In genomic region chr4:98886377-98886776, GRCm38 (mm10) we compare ENCODE assay signal across 13 mouse cellular contexts. TPM values are rescaled to one million over a fixed set of nuclear protein-coding genes. Genes with fewer than 3 reads are reported as not detected.
DNase-seq lines count a peak whose midpoint lies in the region; ATAC-seq lines count a peak whose summit lies in the region.
"Had no signal": no experiment of that assay in that cellular context is flagged by ENCODE, and none has a peak within 500 bp of the region (broad histone marks: within the 10 kb centered on the region; RNA-seq: fewer than 3 reads in every experiment).

No protein-coding gene starts in this region.

- ATAC-seq in embryonic facial prominence, embryonic 11.5 days (replicated peaks; ENCODE audit: insufficient number of reproducible peaks, low FRiP score, low TSS enrichment, low read depth), result 0 out of 2 replicates have a peak, but pooled peaks have one; percentile 23
- ATAC-seq in midbrain, embryonic 11.5 days (ENCODE audit: low FRiP score), result no peak
- no peak for ATAC-seq in midbrain, embryonic 16.5 days
- ATAC-seq: CD4-positive, CD25-positive, alpha-beta regulatory T cell, adult 4 months had no signal

- 80% methylated on average over 4 of the region's 4 CpGs for WGBS in embryonic facial prominence, embryonic 11.5 days
- 81% methylated on average over 4 of the region's 4 CpGs for WGBS in embryonic facial prominence, embryonic 10.5 days
- 71% methylated on average over 4 of the region's 4 CpGs for WGBS in heart, embryonic 10.5 days
- 89% methylated on average over 4 of the region's 4 CpGs for WGBS in midbrain, embryonic 11.5 days
- 76% methylated on average over 4 of the region's 4 CpGs for WGBS in midbrain, embryonic 16.5 days
- 78% methylated on average over 4 of the region's 4 CpGs for WGBS in forebrain, embryonic 10.5 days

- H3K36me3 ChIP-seq in embryonic facial prominence, embryonic 11.5 days (replicated peaks; ENCODE audit: control insufficient read depth, insufficient read depth, low read depth, low read length), result no peaks in the 10 kb centered on the region
- H3K36me3 ChIP-seq in embryonic facial prominence, embryonic 10.5 days (replicated peaks), result no peaks in the 10 kb centered on the region
- H3K36me3 ChIP-seq in heart, embryonic 10.5 days, result no peaks in the 10 kb centered on the region
- no peaks in the 10 kb centered on the region for H3K36me3 ChIP-seq in midbrain, embryonic 11.5 days (ENCODE audit: control insufficient read depth, insufficient read depth, low read length)
- no peaks in the 10 kb centered on the region for H3K36me3 ChIP-seq in midbrain, embryonic 16.5 days (ENCODE audit: control insufficient read depth, insufficient read depth, low read length)
- H3K36me3 ChIP-seq in forebrain, embryonic 10.5 days (replicated peaks), result no peaks in the 10 kb centered on the region
- H3K36me3 ChIP-seq: embryonic facial prominence, embryonic 12.5 days; forebrain, embryonic 12.5 days had no signal

- intact Hi-C loops in heart, postnatal 10 days (cut with DNase I), result loop anchor here (2.0 to 5.0 kb wide), 3 partner anchors 162 to 344 kb away; no protein-coding TSS in a partner anchor

- no peak for DNase-seq in embryonic facial prominence, embryonic 11.5 days (ENCODE audit: low spot score)
- DNase-seq in embryonic facial prominence, embryonic 10.5 days (ENCODE audit: low spot score), result no peak
- DNase-seq in heart, embryonic 10.5 days (ENCODE audit: low spot score), result peak; percentile 30
- DNase-seq in heart, postnatal 10 days, result no peak
- DNase-seq in midbrain, embryonic 11.5 days (ENCODE audit: low spot score, missing footprints), result peak; percentile 70
- DNase-seq in forebrain, embryonic 10.5 days (ENCODE audit: extremely low spot score, low spot score), result no peak
- DNase-seq: adrenal gland, postnatal 25 days; B cell, adult 2 months had no signal

- no peaks in the 10 kb centered on the region for H3K4me1 ChIP-seq in embryonic facial prominence, embryonic 11.5 days (ENCODE audit: control insufficient read depth, insufficient read depth, low read length)
- no peaks in the 10 kb centered on the region for H3K4me1 ChIP-seq in embryonic facial prominence, embryonic 10.5 days
- H3K4me1 ChIP-seq in heart, embryonic 10.5 days, result no peaks in the 10 kb centered on the region
- no peaks in the 10 kb centered on the region for H3K4me1 ChIP-seq in midbrain, embryonic 11.5 days (ENCODE audit: control insufficient read depth, insufficient read depth, low read length)
- no peaks in the 10 kb centered on the region for H3K4me1 ChIP-seq in midbrain, embryonic 16.5 days (ENCODE audit: control insufficient read depth, insufficient read depth, low read length)
- no peaks in the 10 kb centered on the region for H3K4me1 ChIP-seq in forebrain, embryonic 10.5 days
- H3K4me1 ChIP-seq: embryonic facial prominence, embryonic 12.5 days; forebrain, embryonic 12.5 days had no signal

- no peak overlapping the region for H3K9ac ChIP-seq in embryonic facial prominence, embryonic 11.5 days (replicated peaks; ENCODE audit: low read length)
- H3K9ac ChIP-seq in midbrain, embryonic 11.5 days (ENCODE audit: low read length), result no peak overlapping the region
- no peak overlapping the region for H3K9ac ChIP-seq in midbrain, embryonic 16.5 days (ENCODE audit: low read depth, low read length)
- H3K9ac ChIP-seq: embryonic facial prominence, embryonic 12.5 days; forebrain, embryonic 12.5 days had no signal

- H3K27me3 ChIP-seq in embryonic facial prominence, embryonic 11.5 days (ENCODE audit: control insufficient read depth, insufficient read depth, low read length), result no peaks in the 10 kb centered on the region
- no peaks in the 10 kb centered on the region for H3K27me3 ChIP-seq in embryonic facial prominence, embryonic 10.5 days (replicated peaks; ENCODE audit: low read depth, poor library complexity, severe bottlenecking)
- no peaks in the 10 kb centered on the region for H3K27me3 ChIP-seq in heart, embryonic 10.5 days (ENCODE audit: insufficient read depth, poor library complexity, severe bottlenecking)
- H3K27me3 ChIP-seq in midbrain, embryonic 11.5 days (ENCODE audit: control insufficient read depth, insufficient read depth, low read length), result no peaks in the 10 kb centered on the region
- H3K27me3 ChIP-seq in midbrain, embryonic 16.5 days (ENCODE audit: control insufficient read depth, insufficient read depth, low read depth, low read length), result no peaks in the 10 kb centered on the region
- H3K27me3 ChIP-seq in forebrain, embryonic 10.5 days (ENCODE audit: poor library complexity, severe bottlenecking), result no peaks in the 10 kb centered on the region
- H3K27me3 ChIP-seq: CH12.LX; embryonic facial prominence, embryonic 12.5 days; forebrain, embryonic 12.5 days had no signal

- H3K4me2 ChIP-seq in embryonic facial prominence, embryonic 11.5 days (ENCODE audit: low read depth, low read length), result no peak overlapping the region
- H3K4me2 ChIP-seq in midbrain, embryonic 11.5 days, result no peak overlapping the region
- no peak overlapping the region for H3K4me2 ChIP-seq in midbrain, embryonic 16.5 days (ENCODE audit: low read length)
- H3K4me2 ChIP-seq: embryonic facial prominence, embryonic 12.5 days; forebrain, embryonic 12.5 days had no signal

- no peak overlapping the region for H3K27ac ChIP-seq in embryonic facial prominence, embryonic 11.5 days (replicated peaks; ENCODE audit: low read depth, low read length)
- no peak overlapping the region for H3K27ac ChIP-seq in embryonic facial prominence, embryonic 10.5 days (replicated peaks)
- H3K27ac ChIP-seq in heart, embryonic 10.5 days, result no peak overlapping the region
- H3K27ac ChIP-seq in midbrain, embryonic 11.5 days (ENCODE audit: low read depth, low read length), result no peak overlapping the region
- no peak overlapping the region for H3K27ac ChIP-seq in midbrain, embryonic 16.5 days (ENCODE audit: low read length)
- no peak overlapping the region for H3K27ac ChIP-seq in forebrain, embryonic 10.5 days
- H3K27ac ChIP-seq: embryonic facial prominence, embryonic 12.5 days; forebrain, embryonic 12.5 days had no signal

- no peak overlapping the region for H3K4me3 ChIP-seq in embryonic facial prominence, embryonic 11.5 days (ENCODE audit: low read depth, low read length)
- no peak overlapping the region for H3K4me3 ChIP-seq in embryonic facial prominence, embryonic 10.5 days
- no peak overlapping the region for H3K4me3 ChIP-seq in heart, embryonic 10.5 days
- no peak overlapping the region for H3K4me3 ChIP-seq in midbrain, embryonic 11.5 days (ENCODE audit: low read depth, low read length)
- H3K4me3 ChIP-seq in midbrain, embryonic 16.5 days (ENCODE audit: low read depth, low read length), result no peak overlapping the region
- H3K4me3 ChIP-seq in forebrain, embryonic 10.5 days, result no peak overlapping the region
- H3K4me3 ChIP-seq: embryonic facial prominence, embryonic 12.5 days; forebrain, embryonic 12.5 days had no signal

- H3K9me3 ChIP-seq in embryonic facial prominence, embryonic 11.5 days (replicated peaks; ENCODE audit: control insufficient read depth, low read length), result no peaks in the 10 kb centered on the region
- no peaks in the 10 kb centered on the region for H3K9me3 ChIP-seq in embryonic facial prominence, embryonic 10.5 days
- H3K9me3 ChIP-seq in heart, embryonic 10.5 days, result no peaks in the 10 kb centered on the region
- no peaks in the 10 kb centered on the region for H3K9me3 ChIP-seq in midbrain, embryonic 11.5 days (ENCODE audit: control insufficient read depth, low read length)
- no peaks in the 10 kb centered on the region for H3K9me3 ChIP-seq in midbrain, embryonic 16.5 days (replicated peaks; ENCODE audit: control insufficient read depth, low read length, poor library complexity, severe bottlenecking)
- H3K9me3 ChIP-seq in forebrain, embryonic 10.5 days, result no peaks in the 10 kb centered on the region
- H3K9me3 ChIP-seq: embryonic facial prominence, embryonic 12.5 days; forebrain, embryonic 12.5 days had no signal

RNA-seq across cellular contexts. Expression of gene Usp1, which starts 37.2 kb away (rescaled TPM):
- 135 and 138 TPM in 2 replicates for polyA plus RNA-seq in embryonic facial prominence, embryonic 11.5 days (2014; fragmentation: Nextera tagmentation; extraction: Ambion mirVana)
- 98.8 and 102 TPM in 2 replicates for polyA plus RNA-seq in embryonic facial prominence, embryonic 10.5 days (2016; fragmentation: Nextera tagmentation; extraction: Ambion mirVana)
- 57.2 and 80.7 TPM in 2 replicates for polyA plus RNA-seq in heart, embryonic 10.5 days (2016; fragmentation: Nextera tagmentation; extraction: Ambion mirVana)
- 10 to 100 TPM; 24.1 to 27.2 TPM for total RNA-seq in heart, postnatal 10 days (2021)
- polyA plus RNA-seq in midbrain, embryonic 11.5 days (2014; fragmentation: Nextera tagmentation; extraction: Ambion mirVana), result 135 and 139 TPM in 2 replicates
- polyA plus RNA-seq in midbrain, embryonic 16.5 days (2015; fragmentation: Nextera tagmentation; extraction: Ambion mirVana), result 21.6 and 24.6 TPM in 2 replicates
- 118 and 119 TPM in 2 replicates for polyA plus RNA-seq in forebrain, embryonic 10.5 days (2016; fragmentation: Nextera tagmentation; extraction: Ambion mirVana)

Comparison
In these comparisons a context has a peak if more than half of its experiments do, and no peak if none do; other contexts are left out.
1. DNase-seq: peak in heart, embryonic 10.5 days (single experiment) and midbrain, embryonic 11.5 days (single experiment); none in embryonic facial prominence, embryonic 11.5 days (single experiment), embryonic facial prominence, embryonic 10.5 days (single experiment), heart, postnatal 10 days (0 of 2) and forebrain, embryonic 10.5 days (single experiment).